ENCODE assay signal across 11 mouse cellular contexts in genomic region chr17:8116378-8116777, GRCm38 (mm10). TPM values are rescaled to one million over a fixed set of nuclear protein-coding genes. Genes with fewer than 3 reads are reported as not detected.
DNase-seq lines count a peak whose midpoint lies in the region; ATAC-seq lines count a peak whose summit lies in the region.
"Not testable (repeated sequence)": the region's sequence is repeated elsewhere in the genome, so short reads cannot be mapped to it uniquely, and the experiment has no call there.
"Had no signal": no experiment of that assay in that cellular context is flagged by ENCODE, and none has a peak within 500 bp of the region (broad histone marks: within the 10 kb centered on the region; RNA-seq: fewer than 3 reads in every experiment).

No protein-coding gene starts in this region.

- not testable (repeated sequence) for H3K4me2 ChIP-seq in kidney, embryonic 16.5 days (replicated peaks; ENCODE audit: low read depth, low read length)

- H3K27ac ChIP-seq in kidney, embryonic 16.5 days (ENCODE audit: low read length) = not testable (repeated sequence)
- 0 out of 2 replicates have a peak overlapping the region, but pooled peaks have one; percentile 12 for H3K27ac ChIP-seq in macrophage

- peak; percentile 91 for ATAC-seq in common myeloid progenitor, adult 5-6 weeks (replicated peaks; ENCODE audit: low read depth, poor library complexity, severe bottlenecking)
- ATAC-seq in kidney, embryonic 16.5 days (ENCODE audit: low FRiP score, low TSS enrichment) = 0 out of 2 replicates have a peak, but pooled peaks have one; percentile 42

- peak; percentile 34 for DNase-seq in CD4-positive, CD25-positive, alpha-beta regulatory T cell, adult 2 months (ENCODE audit: low read depth, low spot score)
- peak; percentile 87 for DNase-seq in heart, adult 11 months
- peak; percentile 14 for DNase-seq in liver
- DNase-seq in spleen, postnatal 36 days (ENCODE audit: low spot score in 2 of 2) = peak; percentile 9 to 22

- H3K27me3 ChIP-seq in kidney, embryonic 16.5 days (ENCODE audit: insufficient read depth, low read length) = not testable (repeated sequence)

- H3K79me2 ChIP-seq in macrophage (ENCODE audit: inconsistent target) = not testable (repeated sequence)

- H3K9me3 ChIP-seq in kidney, embryonic 16.5 days (ENCODE audit: low read length) = not testable (repeated sequence)

- H3K4me3 ChIP-seq in kidney, embryonic 16.5 days (ENCODE audit: low read length); macrophage (ENCODE audit: inconsistent target): not testable (repeated sequence)

- WGBS in kidney, embryonic 16.5 days = 58% methylated on average over 6 of the region's 11 CpGs
- WGBS in macrophage (ENCODE audit: missing documents) = 13% methylated on average over 3 of the region's 11 CpGs

- not testable (repeated sequence) for H3K36me3 ChIP-seq in kidney, embryonic 16.5 days (ENCODE audit: insufficient read depth, low read length); macrophage (ENCODE audit: inconsistent target)

- H3K4me1 ChIP-seq in kidney, embryonic 16.5 days (ENCODE audit: insufficient read depth, low read length) = not testable (repeated sequence)

- not testable (repeated sequence) for H3K9ac ChIP-seq in kidney, embryonic 16.5 days (replicated peaks; ENCODE audit: low read length)

RNA-seq across cellular contexts. Expression of gene Gm49673, which starts 31.2 kb away (rescaled TPM):
- total RNA-seq in common myeloid progenitor, adult 5-6 weeks (2017) = not detected in 2 replicates
- 0.22 and 0.31 TPM in 2 replicates for polyA plus RNA-seq in kidney, embryonic 16.5 days (2015; fragmentation: Nextera tagmentation; extraction: Ambion mirVana)
- total RNA-seq in macrophage (2018; cell fraction: chromatin; rRNA removed) = 1 to 10 TPM in 17 of 26 experiments, under 1 TPM in 5, not detected in 4; 0.56 to 3.3 (median 1.8) TPM
- total RNA-seq in macrophage (2018; cell fraction: cytosol; rRNA removed) = under 1 TPM in 12 of 26 experiments, not detected in 14; 0.03 to 0.38 (median 0.17) TPM
- total RNA-seq in macrophage (2018; cell fraction: nucleus; rRNA removed) = 1 to 10 TPM in 19 of 26 experiments, under 1 TPM in 4, not detected in 3; 0.40 to 5.9 (median 2.1) TPM
- polyA plus RNA-seq in macrophage (2018) = 0.11 TPM in 1 of 3 replicates, not detected in the others
- total RNA-seq: heart, adult 8-10 months; heart, postnatal 10 days had no signal
- polyA plus RNA-seq: limb, embryonic 15.5 days; midbrain, embryonic 12.5 days had no signal

RNA-seq across cellular contexts. Expression of gene Rnaset2a, which starts 31.5 kb away (rescaled TPM):
- 19.2 and 28.5 TPM in 2 replicates for total RNA-seq in common myeloid progenitor, adult 5-6 weeks (2017)
- 45.5 and 52.1 TPM in 2 replicates for polyA plus RNA-seq in kidney, embryonic 16.5 days (2015; fragmentation: Nextera tagmentation; extraction: Ambion mirVana)
- total RNA-seq in macrophage (2018; cell fraction: chromatin; rRNA removed) = 100 to 1,000 TPM in 5 of 26 experiments, 10 to 100 TPM in 21; 15.5 to 176 (median 41.8) TPM
- 100 to 1,000 TPM in 16 of 26 experiments, 10 to 100 TPM in 10; 76.4 to 182 (median 126) TPM for total RNA-seq in macrophage (2018; cell fraction: cytosol; rRNA removed)
- total RNA-seq in macrophage (2018; cell fraction: nucleus; rRNA removed) = 100 to 1,000 TPM in 11 of 26 experiments, 10 to 100 TPM in 15; 27.5 to 150 (median 93.8) TPM
- polyA plus RNA-seq in macrophage (2018) = 52.0 to 123 TPM (median 66.9 TPM) in 3 replicates

RNA-seq across cellular contexts. Expression of gene Fgfr1op, which starts 48.9 kb away (rescaled TPM):
- total RNA-seq in common myeloid progenitor, adult 5-6 weeks (2017) = 54.3 and 55.1 TPM in 2 replicates
- 42.5 and 44.4 TPM in 2 replicates for polyA plus RNA-seq in kidney, embryonic 16.5 days (2015; fragmentation: Nextera tagmentation; extraction: Ambion mirVana)
- 10 to 100 TPM; 37.3 to 83.3 (median 55.3) TPM for total RNA-seq in macrophage (2018; cell fraction: chromatin; rRNA removed)
- 10 to 100 TPM in 2 of 26 experiments, 1 to 10 TPM in 24; 6.5 to 11.2 (median 8.5) TPM for total RNA-seq in macrophage (2018; cell fraction: cytosol; rRNA removed)
- 10 to 100 TPM; 18.3 to 46.9 (median 30.4) TPM for total RNA-seq in macrophage (2018; cell fraction: nucleus; rRNA removed)
- polyA plus RNA-seq in macrophage (2018) = 5.7 to 11.6 TPM (median 6.5 TPM) in 3 replicates

Comparison
In these comparisons a context has a peak if more than half of its experiments do, and no peak if none do; other contexts are left out.
1. DNase-seq: peak in every context shown above with its lines; median percentile 87 in heart, adult 11 months; 34 in CD4-positive, CD25-positive, alpha-beta regulatory T cell, adult 2 months; 16 in spleen, postnatal 36 days; 14 in liver.